Mouse (Mus musculus) G1E-ER4 (cell line): ENCODE measurements around the gene Plau. TPM values are rescaled to one million over a fixed set of nuclear protein-coding genes. Genes with fewer than 3 reads are reported as not detected.

Experiments used
- GATA1 ChIP-seq: IDR thresholded peaks from one replicate; pipeline ENCODE4 v1.8.0; 2012; ENCODE audit warnings: low read length, inconsistent platforms
- polyA plus RNA-seq: library from polyadenylated mRNA; stranded (reverse); fragments of >175 nt; gene quantifications from 2 replicates; pipeline ENCODE4 v1.2.3, GENCODE M21; 2012

The Plau gene
- polyA plus RNA-seq, 1 experiment, result not detected

- TF ChIP-seq GATA1, result no peak
These were observed 6.7 kb upstream of the Plau start for GRCm38 (mm10) chr14:20829523-20830366.

- TF ChIP-seq GATA1, result no peak
These were observed 5.1 kb upstream of the Plau start for GRCm38 (mm10) chr14:20831141-20831910.

- no peak for TF ChIP-seq GATA1
These were observed 4.5 kb upstream of the Plau start for GRCm38 (mm10) chr14:20831915-20832314.

GRCm38 (mm10) chr14:20833525-20833924 is 2.9 kb upstream of the Plau start:
- TF ChIP-seq GATA1, result no peak

GRCm38 (mm10) chr14:20834136-20834535 is 2.3 kb upstream of the Plau start:
- no peak for TF ChIP-seq GATA1

- TF ChIP-seq GATA1, result no peak
These were observed 481 bp downstream of the Plau start for GRCm38 (mm10) chr14:20836905-20837376.

GRCm38 (mm10) chr14:20837681-20838080 is 1.2 kb downstream of the Plau start:
- no peak for TF ChIP-seq GATA1

- no peak for TF ChIP-seq GATA1
These were observed 5.1 kb downstream of the Plau start for GRCm38 (mm10) chr14:20841526-20841925.

GRCm38 (mm10) chr14:20842629-20843028 is 6.2 kb downstream of the Plau start:
- TF ChIP-seq GATA1, result no peak

GRCm38 (mm10) chr14:20844126-20844525 is 7.7 kb downstream of the Plau start:
- TF ChIP-seq GATA1, result no peak

GRCm38 (mm10) chr14:20844671-20845576 is 8.5 kb downstream of the Plau start:
- TF ChIP-seq GATA1, result no peak

GRCm38 (mm10) chr14:20845577-20846088 is 9.2 kb downstream of the Plau start:
- TF ChIP-seq GATA1, result no peak

- no peak for TF ChIP-seq GATA1
These were observed 9.8 kb downstream of the Plau start for GRCm38 (mm10) chr14:20846214-20846613.

- no peak for TF ChIP-seq GATA1
These were observed 11.2 kb downstream of the Plau start for GRCm38 (mm10) chr14:20847637-20848129.

- TF ChIP-seq GATA1, result no peak
These were observed 13.3 kb downstream of the Plau start for GRCm38 (mm10) chr14:20849753-20850152.
